ENCODE assay signal across 8 mouse cellular contexts in genomic region chr14:118422351-118423001, GRCm38 (mm10).
DNase-seq lines count a peak whose midpoint lies in the region; ATAC-seq and TF ChIP-seq lines count a peak whose summit lies in the region.

No protein-coding gene starts in this region.

- intact Hi-C loops in left cerebral cortex, postnatal 36 days (cut with DNase I) = no loop called here

- ATAC-seq in lung, embryonic 14.5 days (ENCODE audit: insufficient read depth) = no peak
- ATAC-seq in frontal cortex, adult (ENCODE audit: low TSS enrichment) = peak; percentile 67
- no peak for ATAC-seq in lung, postnatal 0 days

- H3K4me3 ChIP-seq in lung, embryonic 14.5 days (ENCODE audit: low read depth, low read length) = no peak overlapping the region
- H3K4me3 ChIP-seq in lung, postnatal 0 days (ENCODE audit: low read depth, low read length) = no peak overlapping the region

- H3K9me3 ChIP-seq in lung, embryonic 14.5 days (ENCODE audit: low read depth, low read length) = no peaks in the 10 kb centered on the region
- H3K9me3 ChIP-seq in lung, postnatal 0 days (ENCODE audit: low read length) = peaks cover 6% of the 10 kb centered on the region; the same call in 1 of the 2 replicates

- no peak for DNase-seq in lung, embryonic 14.5 days
- no peak for DNase-seq in lung, postnatal 36 days
- DNase-seq in left cerebral cortex, postnatal 36 days (ENCODE audit: low spot score in 2 of 2) = peak; percentile 11 to 12
- peak; percentile 55 for DNase-seq in neural tube, embryonic 10.5 days (ENCODE audit: extremely low spot score, low spot score)
- DNase-seq in adrenal gland, adult 8-10 months = no peak
- no peak for DNase-seq in lung, postnatal 0 days (ENCODE audit: low spot score)
- DNase-seq in cerebellum, adult 9-11 months = no peak

- H3K4me2 ChIP-seq in lung, embryonic 14.5 days = peak overlapping the region; percentile 35; the same call in 1 of the 2 replicates
- H3K4me2 ChIP-seq in lung, postnatal 0 days (replicated peaks; ENCODE audit: low read depth, low read length) = no peak overlapping the region

- TF ChIP-seq CTCF in lung, embryonic 14.5 days (IDR thresholded peaks at IDR 0.05; ENCODE audit: low read depth) = no peak
- TF ChIP-seq CTCF in lung, postnatal 0 days (IDR thresholded peaks at IDR 0.05) = no peak

- H3K4me1 ChIP-seq in lung, embryonic 14.5 days (ENCODE audit: insufficient read depth) = no peaks in the 10 kb centered on the region
- H3K4me1 ChIP-seq in lung, postnatal 0 days (ENCODE audit: insufficient read depth, low read depth, low read length) = no peaks in the 10 kb centered on the region

- TF ChIP-seq EP300 in lung, postnatal 0 days (IDR thresholded peaks at IDR 0.05) = no peak

- no peaks in the 10 kb centered on the region for H3K36me3 ChIP-seq in lung, embryonic 14.5 days (ENCODE audit: insufficient read depth)
- no peaks in the 10 kb centered on the region for H3K36me3 ChIP-seq in lung, postnatal 0 days (ENCODE audit: insufficient read depth, low read length)

- H3K27me3 ChIP-seq in lung, embryonic 14.5 days (ENCODE audit: insufficient read depth, low read length) = 0 out of 2 replicates have a peak, but pooled peaks cover 5% of the 10 kb centered on the region
- H3K27me3 ChIP-seq in lung, postnatal 0 days (replicated peaks; ENCODE audit: insufficient read depth, low read length) = peaks cover 10% of the 10 kb centered on the region; the same call in 1 of the 2 replicates

- H3K27ac ChIP-seq in lung, embryonic 14.5 days (ENCODE audit: low read depth) = no peak overlapping the region
- no peak overlapping the region for H3K27ac ChIP-seq in lung, postnatal 0 days (ENCODE audit: low read length)

- WGBS in lung, embryonic 14.5 days = 4% methylated on average over 17 of the region's 17 CpGs
- WGBS in lung, postnatal 0 days = 12% methylated on average over 17 of the region's 17 CpGs

- no peak overlapping the region for H3K9ac ChIP-seq in lung, embryonic 14.5 days
- H3K9ac ChIP-seq in lung, postnatal 0 days (replicated peaks; ENCODE audit: low read depth) = no peak overlapping the region

Comparison
In these comparisons a context has a peak if more than half of its experiments do, and no peak if none do; other contexts are left out.
1. DNase-seq: peak in left cerebral cortex, postnatal 36 days (2 of 2) and neural tube, embryonic 10.5 days (single experiment); none in lung, embryonic 14.5 days (single experiment), lung, postnatal 36 days (single experiment), adrenal gland, adult 8-10 months (single experiment), lung, postnatal 0 days (single experiment) and cerebellum, adult 9-11 months (single experiment).